Mouse (Mus musculus): ENCODE measurements around the gene Mrnip.

Mrnip gene

DNA sequence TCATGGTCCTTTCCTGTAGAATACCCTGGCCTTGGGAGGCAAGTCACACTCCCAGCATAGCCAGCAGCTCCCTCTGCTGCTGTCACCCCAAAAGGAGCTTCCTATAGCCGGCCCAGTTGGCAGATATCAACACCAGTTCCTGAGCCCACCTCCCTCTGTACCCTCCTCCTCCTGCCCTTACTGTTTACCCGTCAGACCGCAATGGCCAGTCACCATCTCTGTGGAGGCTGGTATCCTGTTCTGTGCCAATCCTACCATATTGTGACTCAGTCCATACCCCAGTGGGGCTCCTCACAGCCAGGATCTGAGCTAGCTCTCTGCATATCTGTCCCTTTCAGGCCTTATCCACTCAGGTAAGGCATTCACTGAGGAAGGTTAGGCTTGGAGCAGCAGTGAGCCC, 28.7 kb upstream of the Mrnip start:
- Histone ChIP-seq H3K9me3 (ENCODE audit: low read length) (no peaks in the 10 kb centered on the region), H3K4me3 (replicated peaks; ENCODE audit: low read length) (no peak overlapping the region), H3K27me3 (ENCODE audit: insufficient read depth, low read length) (no peaks in the 10 kb centered on the region), H3K4me1 (replicated peaks; ENCODE audit: low read depth, low read length) (peaks cover 4% of the 10 kb centered on the region), H3K36me3 (ENCODE audit: insufficient read depth, low read length) (peaks cover 72% of the 10 kb centered on the region)
- TF ChIP-seq NANOG (IDR thresholded peaks at IDR 0.05; ENCODE audit: borderline replicate concordance, low read length) = no peak
- TF ChIP-seq CTCF (conservative IDR thresholded peaks at IDR 0.05; ENCODE audit: low read length) = no peak
- TF ChIP-seq POU5F1 (IDR thresholded peaks at IDR 0.05; ENCODE audit: borderline replicate concordance, low read length) = no peak

GRCm38 (mm10) chr11:50146121-50146520, 28.1 kb upstream of the Mrnip start:
- H3K4me1 ChIP-seq (replicated peaks; ENCODE audit: low read depth, low read length) = no peaks in the 10 kb centered on the region
- TF ChIP-seq CTCF (conservative IDR thresholded peaks at IDR 0.05; ENCODE audit: low read length) = no peak
- no peak for TF ChIP-seq POU5F1 (IDR thresholded peaks at IDR 0.05; ENCODE audit: borderline replicate concordance, low read length)
- no peak for TF ChIP-seq NANOG (IDR thresholded peaks at IDR 0.05; ENCODE audit: borderline replicate concordance, low read length)

DNA sequence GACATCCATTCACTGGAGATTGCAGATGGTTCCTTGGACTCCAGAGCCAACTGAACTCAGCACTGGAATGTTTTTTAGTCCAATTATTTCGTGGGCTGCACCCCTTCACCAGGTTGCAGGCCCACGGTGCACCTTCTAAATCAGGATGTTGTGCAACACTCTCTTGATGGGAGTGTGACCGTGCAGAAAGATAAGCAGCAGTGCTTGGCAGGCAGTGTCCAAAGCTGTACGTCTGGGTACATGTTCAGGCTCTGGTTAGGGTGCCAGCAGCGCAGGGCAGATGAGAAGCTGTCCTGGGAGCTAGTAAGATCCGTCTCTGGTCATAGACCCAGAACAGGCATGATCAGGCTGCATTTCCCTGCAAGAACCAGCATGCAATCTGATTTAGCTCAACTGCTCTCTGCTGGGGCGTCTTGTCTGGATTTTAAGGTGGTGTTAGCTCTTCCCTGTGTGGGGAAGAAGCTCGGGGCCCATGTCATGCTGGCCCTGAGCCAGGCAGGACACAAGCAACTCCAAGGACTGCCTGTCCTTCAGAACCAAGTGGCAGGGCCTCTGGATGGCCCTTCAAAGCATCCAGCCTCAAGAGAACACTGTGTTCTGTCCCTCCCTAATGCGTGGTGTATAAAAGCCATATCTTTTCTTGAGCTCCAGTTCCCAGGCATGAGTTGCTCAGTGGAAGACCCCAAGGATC, 26.8 kb upstream of the Mrnip start:
- no peaks in the 10 kb centered on the region for H3K9me3 ChIP-seq (ENCODE audit: low read length)
- no peaks in the 10 kb centered on the region for H3K27me3 ChIP-seq (ENCODE audit: insufficient read depth, low read length)
- peaks cover 74% of the 10 kb centered on the region for H3K36me3 ChIP-seq (ENCODE audit: insufficient read depth, low read length)
- no peak overlapping the region for H3K4me3 ChIP-seq (replicated peaks; ENCODE audit: low read length)
- H3K4me1 ChIP-seq (replicated peaks; ENCODE audit: low read depth, low read length) = peaks cover 7% of the 10 kb centered on the region; the same call in 1 of the 2 replicates
- TF ChIP-seq CTCF (conservative IDR thresholded peaks at IDR 0.05; ENCODE audit: low read length) = no peak

More at GRCm38 (mm10) chr11:50146121-50146520, 28.1 kb upstream of the Mrnip start:
- Histone ChIP-seq H3K36me3 (ENCODE audit: insufficient read depth, low read length) (peaks cover 72% of the 10 kb centered on the region), H3K27me3 (ENCODE audit: insufficient read depth, low read length) (no peaks in the 10 kb centered on the region), H3K9me3 (ENCODE audit: low read length) (no peaks in the 10 kb centered on the region), H3K4me3 (replicated peaks; ENCODE audit: low read length) (no peak overlapping the region)

- Histone ChIP-seq H3K4me3 (replicated peaks; ENCODE audit: low read length) (no peak overlapping the region), H3K27me3 (ENCODE audit: insufficient read depth, low read length) (no peaks in the 10 kb centered on the region), H3K36me3 (ENCODE audit: insufficient read depth, low read length) (peaks cover 74% of the 10 kb centered on the region), H3K4me1 (replicated peaks; ENCODE audit: low read depth, low read length) (peaks cover 7% of the 10 kb centered on the region; the same call in 1 of the 2 replicates), H3K9me3 (ENCODE audit: low read length) (no peaks in the 10 kb centered on the region)
- TF ChIP-seq NANOG (IDR thresholded peaks at IDR 0.05; ENCODE audit: borderline replicate concordance, low read length) (no peak), CTCF (conservative IDR thresholded peaks at IDR 0.05; ENCODE audit: low read length) (no peak), POU5F1 (IDR thresholded peaks at IDR 0.05; ENCODE audit: borderline replicate concordance, low read length) (no peak)
These were observed 26.2 kb upstream of the Mrnip start for GRCm38 (mm10) chr11:50147958-50148476.

DNA sequence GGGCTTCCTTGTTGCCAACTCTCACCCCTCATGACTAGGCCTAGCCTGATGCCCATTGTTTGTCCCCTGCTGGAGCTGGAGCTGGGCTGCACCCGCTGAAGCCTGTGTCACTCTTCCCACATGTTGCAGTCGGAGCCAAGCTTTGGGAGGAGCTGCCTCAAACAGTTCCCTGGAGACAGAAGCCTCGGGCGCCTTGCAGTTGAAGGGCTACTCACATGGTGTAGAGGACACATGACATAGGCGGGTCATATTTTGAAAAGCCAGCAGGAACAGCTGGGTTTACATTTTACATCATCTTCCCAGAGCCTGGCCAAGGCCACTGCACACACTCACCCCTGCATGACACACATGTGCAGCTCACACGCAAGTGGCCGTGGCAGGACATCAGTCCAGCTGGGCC, 25.0 kb upstream of the Mrnip start:
- Histone ChIP-seq H3K4me1 (replicated peaks; ENCODE audit: low read depth, low read length) (peaks cover 14% of the 10 kb centered on the region), H3K4me3 (replicated peaks; ENCODE audit: low read length) (no peak overlapping the region), H3K36me3 (ENCODE audit: insufficient read depth, low read length) (peaks cover 82% of the 10 kb centered on the region), H3K27me3 (ENCODE audit: insufficient read depth, low read length) (no peaks in the 10 kb centered on the region), H3K9me3 (ENCODE audit: low read length) (no peaks in the 10 kb centered on the region)
- TF ChIP-seq CTCF (conservative IDR thresholded peaks at IDR 0.05; ENCODE audit: low read length) = no peak
- TF ChIP-seq NANOG (IDR thresholded peaks at IDR 0.05; ENCODE audit: borderline replicate concordance, low read length) = no peak
- no peak for TF ChIP-seq POU5F1 (IDR thresholded peaks at IDR 0.05; ENCODE audit: borderline replicate concordance, low read length)

GRCm38 (mm10) chr11:50149603-50150150, 24.6 kb upstream of the Mrnip start:
- TF ChIP-seq NANOG (IDR thresholded peaks at IDR 0.05; ENCODE audit: borderline replicate concordance, low read length) (no peak), POU5F1 (IDR thresholded peaks at IDR 0.05; ENCODE audit: borderline replicate concordance, low read length) (no peak), CTCF (conservative IDR thresholded peaks at IDR 0.05; ENCODE audit: low read length) (no peak)
- no peak overlapping the region for H3K4me3 ChIP-seq (replicated peaks; ENCODE audit: low read length)

GRCm38 (mm10) chr11:50151374-50151773, 22.9 kb upstream of the Mrnip start:
- TF ChIP-seq NANOG (IDR thresholded peaks at IDR 0.05; ENCODE audit: borderline replicate concordance, low read length) (no peak), POU5F1 (IDR thresholded peaks at IDR 0.05; ENCODE audit: borderline replicate concordance, low read length) (no peak), CTCF (conservative IDR thresholded peaks at IDR 0.05; ENCODE audit: low read length) (no peak)
- Histone ChIP-seq H3K27me3 (ENCODE audit: insufficient read depth, low read length) (no peaks in the 10 kb centered on the region), H3K36me3 (ENCODE audit: insufficient read depth, low read length) (peaks cover 78% of the 10 kb centered on the region), H3K4me3 (replicated peaks; ENCODE audit: low read length) (no peak overlapping the region), H3K9me3 (ENCODE audit: low read length) (no peaks in the 10 kb centered on the region), H3K4me1 (replicated peaks; ENCODE audit: low read depth, low read length) (peaks cover 16% of the 10 kb centered on the region)

More at GRCm38 (mm10) chr11:50149603-50150150, 24.6 kb upstream of the Mrnip start:
- Histone ChIP-seq H3K9me3 (ENCODE audit: low read length) (no peaks in the 10 kb centered on the region), H3K4me1 (replicated peaks; ENCODE audit: low read depth, low read length) (peaks cover 16% of the 10 kb centered on the region), H3K27me3 (ENCODE audit: insufficient read depth, low read length) (no peaks in the 10 kb centered on the region), H3K36me3 (ENCODE audit: insufficient read depth, low read length) (peaks cover 83% of the 10 kb centered on the region)

DNA sequence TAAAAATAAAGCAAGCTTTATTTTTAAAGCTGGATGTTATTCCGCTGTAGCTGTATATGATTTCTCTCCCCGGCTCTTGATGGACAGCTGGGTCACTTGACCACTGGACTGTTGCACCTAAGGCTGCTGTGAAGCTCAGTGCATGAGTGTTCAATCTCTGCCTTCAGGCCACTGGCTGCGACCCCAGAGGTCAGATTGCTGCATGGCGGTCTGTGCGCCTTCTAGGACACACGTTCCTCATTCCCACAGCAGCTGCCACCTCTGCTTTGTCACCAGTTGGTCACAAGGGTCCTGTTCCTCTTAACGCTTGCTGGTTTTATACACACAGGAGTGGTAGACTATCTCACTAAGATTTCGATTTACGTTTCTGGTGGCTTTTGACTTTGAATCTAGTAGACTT, 20.1 kb upstream of the Mrnip start:
- no peak for TF ChIP-seq POU5F1 (IDR thresholded peaks at IDR 0.05; ENCODE audit: borderline replicate concordance, low read length)
- no peaks in the 10 kb centered on the region for H3K27me3 ChIP-seq (ENCODE audit: insufficient read depth, low read length)

More for the DNA sequence above, 20.1 kb upstream of the Mrnip start:
- H3K4me3 ChIP-seq (replicated peaks; ENCODE audit: low read length) = no peak overlapping the region
- H3K4me1 ChIP-seq (replicated peaks; ENCODE audit: low read depth, low read length) = peaks cover 17% of the 10 kb centered on the region
- H3K36me3 ChIP-seq (ENCODE audit: insufficient read depth, low read length) = peaks cover 86% of the 10 kb centered on the region
- no peaks in the 10 kb centered on the region for H3K9me3 ChIP-seq (ENCODE audit: low read length)
